Mouse (Mus musculus): Measurements from ENCODE around the gene Tsnaxip1. TPM values are rescaled to one million over a fixed set of nuclear protein-coding genes. Genes with fewer than 3 reads are reported as not detected.

Tsnaxip1 gene
- total RNA-seq (2021): not detected
- long read RNA-seq, experiment 1: 0 reads
- long read RNA-seq, experiment 2: 0 reads

DNA sequence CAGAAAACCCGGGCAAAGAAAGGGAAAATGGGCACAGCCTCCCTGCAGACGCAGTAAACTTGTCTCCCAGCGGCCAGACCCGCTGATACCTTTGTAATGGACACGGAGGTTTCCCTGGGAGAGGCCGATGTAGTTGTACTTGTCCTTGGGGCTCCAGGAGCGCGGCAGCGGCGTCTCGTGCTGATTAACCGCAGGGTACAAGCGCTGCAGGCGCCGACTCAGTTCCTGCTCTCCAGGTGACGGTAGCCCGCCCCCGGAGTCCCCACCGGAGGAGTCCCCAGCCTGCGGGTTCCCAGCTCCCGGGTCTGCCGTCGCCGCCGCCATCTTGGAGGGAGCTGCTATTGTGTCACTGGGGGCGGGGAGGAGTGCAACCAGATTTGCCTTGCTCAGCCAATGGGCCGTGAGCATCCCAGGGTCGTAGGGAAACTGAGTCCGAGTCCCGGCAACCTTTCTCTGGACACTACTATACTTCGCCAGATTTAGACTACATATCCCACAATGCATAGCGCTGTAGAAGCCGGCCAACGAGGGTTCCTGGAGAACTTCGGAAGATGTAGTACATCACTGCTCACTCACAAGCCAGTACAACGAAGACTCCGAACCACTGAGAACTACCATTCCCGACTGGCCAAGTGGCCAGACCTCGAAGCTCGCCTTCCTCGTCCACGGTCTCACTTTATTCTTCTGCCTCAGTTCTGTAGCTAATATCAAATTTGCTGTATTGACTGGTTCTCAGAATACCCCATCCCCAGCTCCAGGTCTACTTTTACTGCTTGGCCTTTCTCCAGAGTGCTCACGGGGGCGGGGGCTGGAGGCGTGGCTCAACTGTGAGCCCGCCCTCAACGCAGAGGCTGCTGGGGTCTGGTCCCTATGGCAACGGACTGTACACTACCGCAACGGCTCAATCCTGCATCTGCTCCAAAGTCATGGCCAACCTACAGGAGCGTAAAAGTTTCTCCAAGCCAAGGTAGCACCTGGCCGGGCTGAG lies at the start of gene Tsnaxip1, which contains the start of gene Ranbp10:
Gene Tsnaxip1 (plus strand): TSS at position 871 of the 988 bp plus-strand sequence.
Gene Ranbp10 (minus strand): TSS at position 490 of the 988 bp plus-strand sequence.
- peak; percentile 97 for DNase-seq
- Histone ChIP-seq H3K27ac (peak within 1 kb of the TSS; percentile 96), H3K4me3 (peak within 1 kb of the TSS; percentile 85)
- intact Hi-C loops (cut with DNase I): no loop called here
- TF ChIP-seq CTCF (IDR thresholded peaks at IDR 0.05): no peak

DNA sequence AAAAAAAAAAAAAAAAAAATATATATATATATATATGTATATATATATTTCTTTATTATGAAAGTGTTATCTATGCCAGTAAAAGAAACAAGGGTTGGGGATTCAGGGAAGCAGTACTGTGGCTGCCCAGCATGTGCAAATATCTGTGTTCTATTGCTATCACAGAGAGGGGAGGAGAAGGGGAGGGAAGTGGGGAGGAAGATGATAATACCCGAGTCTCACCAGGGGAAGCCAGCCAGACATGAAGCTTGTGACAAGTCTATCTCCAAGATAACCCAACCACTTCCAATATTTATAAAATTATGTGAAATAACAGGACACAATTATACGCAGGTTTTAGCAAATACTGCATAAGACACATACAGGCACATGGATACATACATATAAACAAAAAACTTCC lies 49.7 kb upstream of the Tsnaxip1 start:
- no peak overlapping the region for H3K4me3 ChIP-seq
- TF ChIP-seq CTCF (IDR thresholded peaks at IDR 0.05): no peak
- no peak overlapping the region for H3K27ac ChIP-seq
- DNase-seq: no peak
- intact Hi-C loops (cut with DNase I): no loop called here

DNA sequence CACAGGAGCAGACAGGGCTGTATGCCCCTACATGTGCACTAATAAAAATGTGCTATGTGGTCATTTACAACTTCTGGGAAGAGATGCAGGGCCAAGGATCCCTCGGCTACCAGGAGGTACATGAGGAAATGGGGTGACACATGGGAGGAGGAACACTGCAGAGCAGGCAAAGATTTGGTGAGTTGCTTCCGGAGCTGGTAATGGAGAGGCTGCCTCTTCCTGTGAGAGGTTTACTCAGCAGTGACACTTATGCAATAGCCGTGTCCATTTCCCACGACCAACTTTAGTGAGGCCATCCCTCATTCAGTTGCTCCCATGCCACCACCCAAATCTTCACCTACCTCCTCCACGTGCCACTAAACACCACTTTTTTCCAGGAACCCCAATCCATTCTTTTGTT lies 47.2 kb upstream of the Tsnaxip1 start:
- no peak overlapping the region for H3K4me3 ChIP-seq
- H3K27ac ChIP-seq: no peak overlapping the region
- no peak for DNase-seq
- no peak for TF ChIP-seq CTCF (IDR thresholded peaks at IDR 0.05)
- intact Hi-C loops (cut with DNase I): no loop called here

DNA sequence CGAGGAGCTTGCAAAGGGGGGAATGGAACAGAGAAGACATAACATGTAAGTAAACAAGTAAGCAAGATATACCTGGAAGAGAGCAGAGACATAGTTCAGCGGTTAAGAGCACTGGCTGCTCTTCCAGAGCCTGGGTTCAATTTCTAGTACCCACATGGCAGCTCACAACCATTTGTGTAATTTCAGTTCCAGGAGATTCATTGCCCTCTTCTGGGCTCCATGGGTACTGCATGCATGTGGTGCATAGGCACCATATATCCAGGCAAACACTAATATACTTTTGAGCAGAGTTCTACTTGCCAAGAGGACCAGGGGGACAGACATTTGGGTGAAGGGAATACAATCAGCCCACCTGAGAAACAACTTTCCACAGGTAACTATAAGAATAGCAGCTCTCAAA lies 39.3 kb upstream of the Tsnaxip1 start:
- DNase-seq: no peak
- TF ChIP-seq CTCF (IDR thresholded peaks at IDR 0.05): peak; percentile 79
- Histone ChIP-seq H3K4me3 (no peak overlapping the region), H3K27ac (no peak overlapping the region)
- intact Hi-C loops (cut with DNase I): loop anchor here (2.0 kb wide), 1 partner anchor 73 kb away; no protein-coding TSS in a partner anchor

DNA sequence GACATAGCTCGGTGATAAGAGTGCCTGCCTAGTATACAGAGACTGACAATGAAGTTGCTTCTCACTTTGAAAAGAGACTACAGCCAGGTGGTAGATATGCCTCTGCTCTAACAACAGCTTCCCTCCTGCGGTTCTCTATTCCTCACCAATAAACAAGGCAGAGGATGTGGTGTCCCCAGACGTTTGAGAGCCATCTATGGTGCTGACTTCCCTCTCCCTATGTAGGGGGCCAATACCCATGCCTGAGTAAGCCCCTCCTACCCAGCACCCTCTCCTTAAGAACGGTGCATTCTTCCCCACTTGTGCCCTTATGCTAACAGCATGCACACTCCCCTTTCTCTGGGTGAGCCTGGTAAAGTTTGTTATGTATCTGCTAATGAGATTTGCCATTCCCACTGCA lies 38.6 kb upstream of the Tsnaxip1 start:
- no peak overlapping the region for H3K27ac ChIP-seq
- H3K4me3 ChIP-seq: no peak overlapping the region
- TF ChIP-seq CTCF (IDR thresholded peaks at IDR 0.05): no peak
- intact Hi-C loops (cut with DNase I): loop anchor here (2.0 kb wide), 1 partner anchor 74 kb away; no protein-coding TSS in a partner anchor
- no peak for DNase-seq

DNA sequence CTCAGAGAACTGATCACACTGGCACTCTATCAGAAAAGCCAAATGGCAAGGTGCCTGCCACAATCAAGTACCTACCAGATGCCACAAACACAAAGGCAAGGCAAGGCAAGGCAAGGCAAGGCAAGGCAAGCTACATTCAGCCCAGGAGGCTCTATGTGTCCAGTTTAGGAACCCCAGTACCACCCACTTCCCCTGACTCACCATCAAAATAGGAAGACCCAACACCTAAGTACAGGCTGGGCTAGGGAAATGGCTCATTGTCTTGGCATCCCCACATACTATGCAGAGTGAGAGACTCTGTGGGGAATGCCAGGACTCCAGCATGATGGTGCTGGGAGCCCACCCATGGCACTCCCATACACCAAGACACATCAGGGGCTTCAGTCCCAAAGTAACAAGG lies 37.9 kb upstream of the Tsnaxip1 start:
- intact Hi-C loops (cut with DNase I): loop anchor here (2.0 kb wide), 1 partner anchor 75 kb away; no protein-coding TSS in a partner anchor
- no peak for DNase-seq
- H3K4me3 ChIP-seq: no peak overlapping the region
- TF ChIP-seq CTCF (IDR thresholded peaks at IDR 0.05): no peak
- H3K27ac ChIP-seq: no peak overlapping the region

DNA sequence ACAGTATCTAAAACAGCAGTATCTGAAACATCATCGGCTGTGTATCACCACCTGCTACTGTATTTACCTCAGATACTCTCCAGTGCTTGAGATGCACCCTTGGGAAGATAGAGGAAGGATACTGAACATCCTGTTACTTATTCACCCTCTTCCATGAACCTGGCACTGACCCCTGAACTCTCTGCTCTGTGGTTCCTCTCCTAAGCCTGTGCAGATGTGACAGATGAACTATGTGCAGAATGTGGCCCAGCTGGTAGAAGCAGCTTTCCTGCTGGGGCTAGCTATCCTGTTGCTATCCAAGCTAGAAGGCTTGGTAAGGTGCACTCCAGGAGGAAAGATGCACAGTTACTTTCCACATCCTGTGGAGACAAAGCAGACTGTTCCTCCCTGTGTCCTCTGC lies 34.2 kb upstream of the Tsnaxip1 start:
- Histone ChIP-seq H3K4me3 (no peak overlapping the region), H3K27ac (peak overlapping the region; percentile 51)
- intact Hi-C loops (cut with DNase I): no loop called here
- no peak for TF ChIP-seq CTCF (IDR thresholded peaks at IDR 0.05)
- DNase-seq: no peak

DNA sequence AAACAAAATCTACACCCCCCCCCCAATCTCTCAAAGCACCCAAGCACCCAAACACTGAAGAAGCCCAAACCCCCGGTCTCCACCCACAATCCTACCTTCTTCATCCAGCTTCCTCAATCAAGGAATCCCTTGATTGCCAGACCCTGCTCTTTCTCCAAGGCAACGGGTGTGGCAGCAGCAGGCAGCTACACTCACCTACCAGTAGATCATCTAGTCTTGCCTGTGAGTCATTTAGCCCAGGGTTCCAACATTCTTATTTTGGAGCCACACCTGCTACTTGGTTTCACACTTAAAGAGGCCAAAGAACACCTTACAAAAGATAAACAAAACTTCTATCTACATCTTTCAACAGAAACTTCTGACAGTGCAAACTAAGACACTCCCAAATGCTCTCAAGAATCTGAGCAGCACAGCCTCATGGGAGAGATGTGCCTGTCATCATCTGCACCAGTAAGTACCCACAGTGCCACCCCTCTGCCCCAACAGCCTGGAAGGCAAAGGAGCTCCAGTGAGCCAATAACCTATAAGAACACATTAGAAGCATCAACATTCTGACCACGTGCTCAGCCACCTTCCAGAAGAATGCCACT lies 33.4 kb upstream of the Tsnaxip1 start:
- no peak for TF ChIP-seq CTCF (IDR thresholded peaks at IDR 0.05)
- Histone ChIP-seq H3K27ac (no peak overlapping the region), H3K4me3 (no peak overlapping the region)
- intact Hi-C loops (cut with DNase I): no loop called here
- no peak for DNase-seq

DNA sequence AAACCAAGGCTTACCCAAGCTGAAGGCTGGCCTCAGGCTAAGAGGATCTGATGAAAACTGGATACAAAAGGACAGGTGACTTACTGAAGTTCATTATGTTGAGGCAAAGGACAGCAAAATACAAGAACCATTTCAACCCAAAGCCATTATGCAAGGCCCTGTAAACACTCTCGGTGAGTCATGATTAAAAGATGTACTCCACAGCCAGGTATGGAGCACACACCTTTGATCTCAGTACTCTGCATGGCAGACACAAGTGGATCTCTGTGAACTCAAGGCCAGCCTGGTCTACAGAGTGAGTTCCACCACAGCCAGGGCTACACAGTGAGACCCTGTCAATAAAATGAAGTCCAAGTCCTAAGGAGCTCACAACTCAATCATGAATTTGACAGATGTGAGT lies 31.7 kb upstream of the Tsnaxip1 start:
- no peak for TF ChIP-seq CTCF (IDR thresholded peaks at IDR 0.05)
- H3K4me3 ChIP-seq: no peak overlapping the region
- H3K27ac ChIP-seq: no peak overlapping the region
- intact Hi-C loops (cut with DNase I): no loop called here
- no peak for DNase-seq

DNA sequence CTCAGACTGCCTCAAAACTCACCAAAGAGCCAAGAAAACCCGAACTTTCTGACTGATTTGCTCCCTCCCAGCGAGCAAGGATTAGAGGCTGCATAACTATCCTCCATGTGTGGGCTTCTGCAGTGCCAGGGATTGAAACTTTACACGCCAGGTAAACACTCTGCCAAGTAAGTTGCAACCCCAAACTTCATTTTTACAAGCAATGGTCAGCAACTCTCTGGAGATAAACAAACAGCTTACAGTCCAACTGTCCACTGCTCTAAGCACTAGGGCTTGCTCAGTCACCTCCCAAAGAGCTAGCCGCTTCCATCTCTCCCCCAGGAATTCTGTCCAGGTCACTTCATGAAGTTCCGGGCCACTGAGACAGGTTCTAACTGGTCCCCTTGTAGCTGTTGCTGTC lies 29.1 kb upstream of the Tsnaxip1 start:
- Histone ChIP-seq H3K27ac (peak overlapping the region; percentile 86), H3K4me3 (peak overlapping the region; percentile 7; the same call in 1 of the 2 replicates)
- DNase-seq: peak; percentile 50
- no peak for TF ChIP-seq CTCF (IDR thresholded peaks at IDR 0.05)
- intact Hi-C loops (cut with DNase I): no loop called here

DNA sequence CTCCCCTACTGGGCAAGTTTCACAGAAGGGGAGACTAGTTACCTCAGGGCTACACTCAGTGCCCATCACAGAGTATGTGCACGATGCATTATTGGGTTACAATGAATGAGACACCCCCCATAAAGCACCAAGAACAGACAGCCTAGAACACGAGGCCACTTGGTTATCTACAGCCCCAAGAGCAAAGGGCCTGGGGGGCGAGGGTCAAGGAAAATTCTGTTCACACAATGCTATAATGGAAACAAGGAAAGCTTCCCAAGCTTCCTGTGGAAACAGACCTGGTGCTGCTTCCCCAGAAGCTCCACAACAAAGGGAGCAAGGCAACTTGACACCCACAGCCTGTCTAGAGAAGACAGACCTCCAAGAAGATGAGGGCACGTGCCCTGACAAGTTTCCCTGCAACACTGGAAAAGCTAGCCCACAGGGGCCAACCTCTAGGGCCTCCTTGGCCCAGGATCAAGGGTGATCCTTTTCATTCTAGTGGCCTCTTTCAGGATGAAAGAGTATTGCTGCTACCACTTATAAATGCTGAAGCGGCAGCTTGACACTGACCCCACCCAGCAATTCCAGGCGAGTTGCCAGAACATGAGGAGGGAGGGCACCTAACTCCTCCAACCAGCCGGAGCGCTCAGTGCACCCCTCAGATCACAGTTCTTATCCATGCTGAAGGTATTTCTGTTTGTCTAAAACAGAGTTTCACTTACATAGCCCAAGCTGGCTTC lies 28.3 kb upstream of the Tsnaxip1 start:
- H3K4me3 ChIP-seq: peak overlapping the region; percentile 9; the same call in 1 of the 2 replicates
- no peak for TF ChIP-seq CTCF (IDR thresholded peaks at IDR 0.05)
- DNase-seq: peak; percentile 91
- intact Hi-C loops (cut with DNase I): no loop called here
- peak overlapping the region; percentile 86 for H3K27ac ChIP-seq

DNA sequence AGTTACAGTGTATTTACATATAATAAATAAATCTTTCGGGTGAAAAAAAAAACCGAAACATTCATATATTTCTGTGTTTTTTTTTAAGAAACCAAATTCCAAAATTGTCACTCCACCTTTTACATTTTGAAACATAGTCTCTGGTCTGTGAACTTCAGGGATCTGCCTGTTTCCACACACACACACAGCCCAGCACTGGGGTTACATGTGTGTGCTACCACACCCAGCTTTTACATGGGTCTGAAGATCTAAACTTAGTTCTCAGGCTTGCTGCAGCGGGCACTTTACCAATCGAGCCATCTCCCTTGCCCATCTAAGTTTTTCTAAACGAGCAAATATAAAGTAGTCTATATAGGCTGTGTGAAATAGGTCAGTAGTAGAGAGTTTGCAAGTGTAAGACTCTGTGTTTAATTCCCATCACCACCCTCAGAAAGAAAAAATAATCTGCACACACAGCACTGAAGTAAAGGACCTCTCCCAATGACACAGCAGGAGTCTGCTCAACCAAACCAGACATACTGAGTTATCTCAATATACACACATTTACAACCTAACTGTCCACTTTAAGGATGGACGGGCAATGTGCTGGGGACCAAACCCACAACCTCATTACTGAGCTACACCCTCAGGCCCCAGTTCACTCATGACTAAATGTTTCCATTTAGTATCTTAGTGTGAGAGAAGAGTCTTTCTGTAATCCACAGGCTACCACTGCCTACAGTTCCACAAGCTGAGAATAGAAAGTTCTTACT lies 26.2 kb upstream of the Tsnaxip1 start:
- intact Hi-C loops (cut with DNase I): no loop called here
- Histone ChIP-seq H3K27ac (peak overlapping the region; percentile 86), H3K4me3 (no peak overlapping the region)
- no peak for DNase-seq
- TF ChIP-seq CTCF (IDR thresholded peaks at IDR 0.05): no peak

All from gastrocnemius, adult 2 months (tissue).